In the genomic region with DNA sequence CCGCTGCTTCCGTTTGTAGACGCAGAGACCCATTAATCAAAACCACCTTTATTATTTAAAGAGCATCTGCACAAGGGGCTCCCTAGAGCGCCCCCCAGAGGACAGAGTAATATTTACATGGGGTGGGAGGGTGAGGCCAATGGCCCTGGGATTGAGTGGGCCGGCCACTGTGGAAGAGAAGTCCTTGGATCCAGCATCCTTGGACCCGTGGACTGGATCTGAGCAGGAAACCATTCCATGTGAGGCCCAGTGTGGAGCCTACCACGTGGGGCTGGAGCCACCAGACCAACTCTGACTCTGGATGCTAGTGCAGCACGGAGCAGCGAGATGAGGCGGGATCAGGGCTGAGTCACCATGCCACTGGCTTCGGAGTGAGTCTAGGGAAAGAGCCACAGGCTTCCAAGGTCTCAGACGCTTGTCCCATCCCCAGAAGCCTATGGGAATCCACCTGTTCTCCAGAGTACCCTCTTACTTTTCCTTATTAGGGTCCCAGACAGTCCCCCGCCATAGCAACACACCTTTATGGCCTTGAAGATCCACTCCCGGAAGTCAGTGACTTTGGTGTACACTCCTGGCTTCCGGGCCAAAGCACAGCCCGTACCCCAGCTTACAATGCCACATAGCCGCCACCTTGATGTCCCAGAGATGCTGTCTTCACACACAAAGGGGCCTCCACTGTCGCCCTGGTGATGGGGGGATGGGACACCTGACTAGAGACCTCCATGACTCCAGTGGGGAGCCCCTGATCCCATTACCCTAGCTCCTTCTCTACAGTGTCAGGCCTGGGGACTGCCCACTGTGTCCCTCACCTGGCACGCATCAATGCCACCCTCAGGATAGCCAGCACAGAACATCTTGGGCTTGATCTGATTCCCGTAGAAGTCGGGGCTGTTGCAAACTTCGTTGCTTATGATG, we compare ENCODE assay signal across 10 mouse cellular contexts. TPM values are rescaled to one million over a fixed set of nuclear protein-coding genes. Genes with fewer than 3 reads are reported as not detected.
DNase-seq lines count a peak whose midpoint lies in the region; ATAC-seq and TF ChIP-seq lines count a peak whose summit lies in the region.
"Had no signal": no experiment of that assay in that cellular context is flagged by ENCODE, and none has a peak within 500 bp of the region (broad histone marks: within the 10 kb centered on the region; RNA-seq: fewer than 3 reads in every experiment).

No protein-coding gene starts in this region.

- no peak overlapping the region for H3K9ac ChIP-seq in kidney, postnatal 0 days (ENCODE audit: low read depth, low read length)
- H3K9ac ChIP-seq in forebrain, embryonic 16.5 days (replicated peaks; ENCODE audit: low read depth, low read length), result no peak overlapping the region
- H3K9ac ChIP-seq: neural tube, embryonic 12.5 days had no signal

- H3K4me3 ChIP-seq in kidney, postnatal 0 days (replicated peaks; ENCODE audit: low read depth, low read length), result no peak overlapping the region
- no peak overlapping the region for H3K4me3 ChIP-seq in forebrain, embryonic 16.5 days (replicated peaks; ENCODE audit: low read length)
- H3K4me3 ChIP-seq: neural tube, embryonic 12.5 days had no signal

- DNase-seq in kidney, postnatal 0 days (ENCODE audit: low spot score), result no peak
- DNase-seq in kidney, adult 9 months, result no peak
- peak; percentile 23 for DNase-seq in urinary bladder, postnatal 14 days (ENCODE audit: low spot score)
- DNase-seq in urinary bladder, adult 18-20 months (ENCODE audit: low spot score in 2 of 2), result no peak
- peak; percentile 63 for DNase-seq in adrenal gland, postnatal 25 days
- no peak for DNase-seq in cerebellum, adult 9-10 months
- DNase-seq: right cerebral cortex, postnatal 14 days had no signal

- peak; percentile 44; the same call in 1 of the 2 replicates for TF ChIP-seq CTCF in kidney, postnatal 0 days (IDR thresholded peaks at IDR 0.05; ENCODE audit: low read depth)

- WGBS in kidney, postnatal 0 days, result 76% methylated on average over 22 of the region's 22 CpGs
- 78% methylated on average over 22 of the region's 22 CpGs for WGBS in forebrain, embryonic 16.5 days

- no peaks in the 10 kb centered on the region for H3K27me3 ChIP-seq in kidney, postnatal 0 days (ENCODE audit: insufficient read depth, low read length)
- no peaks in the 10 kb centered on the region for H3K27me3 ChIP-seq in forebrain, embryonic 16.5 days (replicated peaks; ENCODE audit: control insufficient read depth, insufficient read depth, low read length)
- H3K27me3 ChIP-seq: neural tube, embryonic 12.5 days had no signal

- no peak overlapping the region for H3K4me2 ChIP-seq in kidney, postnatal 0 days (ENCODE audit: low read length)
- H3K4me2 ChIP-seq in forebrain, embryonic 16.5 days (ENCODE audit: low read length), result no peak overlapping the region

- no peaks in the 10 kb centered on the region for H3K36me3 ChIP-seq in kidney, postnatal 0 days (ENCODE audit: insufficient read depth, low read length)
- H3K36me3 ChIP-seq in forebrain, embryonic 16.5 days (ENCODE audit: control insufficient read depth, insufficient read depth), result no peaks in the 10 kb centered on the region
- H3K36me3 ChIP-seq: neural tube, embryonic 12.5 days had no signal

- no peak overlapping the region for H3K27ac ChIP-seq in kidney, postnatal 0 days
- no peak overlapping the region for H3K27ac ChIP-seq in forebrain, embryonic 16.5 days (ENCODE audit: low read length)
- H3K27ac ChIP-seq: macrophage; neural tube, embryonic 12.5 days had no signal

- H3K9me3 ChIP-seq in kidney, postnatal 0 days (replicated peaks; ENCODE audit: low read length), result no peaks in the 10 kb centered on the region
- H3K9me3 ChIP-seq in forebrain, embryonic 16.5 days (ENCODE audit: control insufficient read depth, low read length), result no peaks in the 10 kb centered on the region
- H3K9me3 ChIP-seq: neural tube, embryonic 12.5 days had no signal

- H3K4me1 ChIP-seq in kidney, postnatal 0 days (replicated peaks; ENCODE audit: insufficient read depth, low read length), result no peaks in the 10 kb centered on the region
- H3K4me1 ChIP-seq in forebrain, embryonic 16.5 days (replicated peaks; ENCODE audit: control insufficient read depth, insufficient read depth, low read length), result no peaks in the 10 kb centered on the region
- H3K4me1 ChIP-seq: neural tube, embryonic 12.5 days had no signal

- ATAC-seq in kidney, postnatal 0 days (replicated peaks; ENCODE audit: low FRiP score, low read depth), result no peak
- no peak for ATAC-seq in forebrain, embryonic 16.5 days

RNA-seq across cellular contexts. Expression of a gene that starts 16.1 kb away (rescaled TPM):
- 106 and 110 TPM in 2 replicates for polyA plus RNA-seq in kidney, postnatal 0 days (2015; fragmentation: Nextera tagmentation; extraction: Ambion mirVana)
- total RNA-seq in adrenal gland, postnatal 25 days (2021), result 1.4 and 4.5 TPM in 2 replicates
- polyA plus RNA-seq in forebrain, embryonic 16.5 days (2015; fragmentation: Nextera tagmentation; extraction: Ambion mirVana), result 0.88 TPM in 1 of 2 replicates, not detected in the other

RNA-seq across cellular contexts. Expression of a gene that starts 22.4 kb away (rescaled TPM):
- 16.9 and 22.5 TPM in 2 replicates for polyA plus RNA-seq in kidney, postnatal 0 days (2015; fragmentation: Nextera tagmentation; extraction: Ambion mirVana)
- total RNA-seq in adrenal gland, postnatal 25 days (2021), result 0.73 and 1.9 TPM in 2 replicates
- polyA plus RNA-seq in forebrain, embryonic 16.5 days (2015; fragmentation: Nextera tagmentation; extraction: Ambion mirVana), result 0.15 and 0.66 TPM in 2 replicates
- polyA plus RNA-seq: macrophage had no signal

RNA-seq across cellular contexts. Expression of a gene that starts 27.8 kb away (rescaled TPM):
- polyA plus RNA-seq in kidney, postnatal 0 days (2015; fragmentation: Nextera tagmentation; extraction: Ambion mirVana), result 2.2 and 2.8 TPM in 2 replicates
- 10.1 and 11.3 TPM in 2 replicates for total RNA-seq in adrenal gland, postnatal 25 days (2021)
- polyA plus RNA-seq in forebrain, embryonic 16.5 days (2015; fragmentation: Nextera tagmentation; extraction: Ambion mirVana), result 4.1 and 5.3 TPM in 2 replicates

RNA-seq across cellular contexts. Expression of a gene that starts 39.8 kb away (rescaled TPM):
- 0.24 and 0.34 TPM in 2 replicates for polyA plus RNA-seq in kidney, postnatal 0 days (2015; fragmentation: Nextera tagmentation; extraction: Ambion mirVana)
- 3.7 and 3.8 TPM in 2 replicates for total RNA-seq in adrenal gland, postnatal 25 days (2021)
- polyA plus RNA-seq in forebrain, embryonic 16.5 days (2015; fragmentation: Nextera tagmentation; extraction: Ambion mirVana), result 0.20 and 0.24 TPM in 2 replicates

RNA-seq across cellular contexts. Expression of a gene that starts 42.0 kb away (rescaled TPM):
- 62.0 and 76.3 TPM in 2 replicates for polyA plus RNA-seq in kidney, postnatal 0 days (2015; fragmentation: Nextera tagmentation; extraction: Ambion mirVana)
- total RNA-seq in adrenal gland, postnatal 25 days (2021), result 151 and 212 TPM in 2 replicates
- polyA plus RNA-seq in forebrain, embryonic 16.5 days (2015; fragmentation: Nextera tagmentation; extraction: Ambion mirVana), result 10.7 and 14.5 TPM in 2 replicates
- polyA plus RNA-seq: macrophage had no signal

Comparison
In these comparisons a context has a peak if more than half of its experiments do, and no peak if none do; other contexts are left out.
1. DNase-seq: peak in urinary bladder, postnatal 14 days (single experiment) and adrenal gland, postnatal 25 days (single experiment); none in kidney, postnatal 0 days (single experiment), kidney, adult 9 months (single experiment), urinary bladder, adult 18-20 months (0 of 2) and cerebellum, adult 9-10 months (single experiment).
2. RNA of a gene that starts 16.1 kb away (polyA plus RNA-seq): 106 to 110 TPM in kidney, postnatal 0 days; 0.88 TPM in forebrain, embryonic 16.5 days; every median in the first group is over 10 times any median in the second.
3. RNA of a gene that starts 22.4 kb away (polyA plus RNA-seq): 16.9 to 22.5 TPM in kidney, postnatal 0 days; 0.15 to 0.66 TPM in forebrain, embryonic 16.5 days; every median in the first group is over 10 times any median in the second.